Mouse (Mus musculus) cortical plate, adult 2 months (tissue): ENCODE results near the gene Dlg2. TPM values are rescaled to one million over a fixed set of nuclear protein-coding genes. Genes with fewer than 3 reads are reported as not detected.
A peak's percentile ranks its signal among the peaks of the same experiment; 100 is the strongest.

Experiments used
- H3K27ac ChIP-seq: fragments of 200-500 bp; 2 replicates; pipeline ENCODE4 v1.5.1; 2012; ENCODE audit warnings: low read length, control low read depth, inconsistent platforms; ENCODE audit not compliant: insufficient read depth
- H3K4me1 ChIP-seq: fragments of 200-500 bp; 2 replicates; pipeline ENCODE4 v1.6.1; 2011; ENCODE audit warnings: low read length; ENCODE audit not compliant: control insufficient read depth, insufficient read depth
- H3K4me3 ChIP-seq: fragments of 200-500 bp; 2 replicates; pipeline ENCODE4 v1.5.1; 2011; ENCODE audit warnings: mild to moderate bottlenecking, low read length, control low read depth; ENCODE audit not compliant: insufficient read depth
- CTCF ChIP-seq: fragments of 200-500 bp; IDR thresholded peaks from 2 replicates; pipeline ENCODE4 v1.5.1; 2011; ENCODE audit warnings: mild to moderate bottlenecking, control low read depth, low read length; ENCODE audit not compliant: insufficient read depth; ENCODE audit errors: extremely low read depth
- POLR2A ChIP-seq: fragments of 200-500 bp; IDR thresholded peaks from 2 replicates; pipeline ENCODE4 v1.6.1; 2011; ENCODE audit warnings: mild to moderate bottlenecking, low read length, control low read depth; ENCODE audit not compliant: insufficient read depth; ENCODE audit errors: extremely low read depth
- polyA plus RNA-seq: library from polyadenylated mRNA; depleted of rRNA; stranded (reverse); fragments of >200 nt; gene quantifications from 2 replicates; pipeline ENCODE4 v1.2.3, GENCODE M21; 2012

Dlg2 gene
- polyA plus RNA-seq, 1 experiment: 139 TPM

DNA sequence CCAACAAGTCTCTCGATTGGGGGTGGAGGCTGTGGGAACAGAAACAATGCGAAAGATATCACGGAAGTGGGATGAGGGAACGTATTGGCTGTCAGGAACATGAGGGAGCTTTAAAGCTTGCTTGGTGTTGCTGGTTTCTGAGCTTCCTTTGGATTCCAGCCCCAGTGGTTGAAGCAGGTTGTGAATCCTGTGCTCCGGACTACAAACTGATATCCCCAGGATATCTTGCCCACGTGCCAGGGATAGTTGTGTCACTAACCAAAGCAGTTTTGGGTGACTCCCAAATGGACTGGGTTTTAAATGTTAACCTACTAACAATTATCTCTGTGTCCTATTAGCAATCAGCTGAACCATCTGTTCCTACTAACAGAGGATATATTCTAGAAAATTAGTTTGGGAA, 1099.7 kb downstream of the Dlg2 start:
- Histone ChIP-seq H3K4me3 (no peak overlapping the region), H3K4me1 (peaks cover 4% of the 10 kb centered on the region), H3K27ac (no peak overlapping the region)
- no peak for TF ChIP-seq CTCF

DNA sequence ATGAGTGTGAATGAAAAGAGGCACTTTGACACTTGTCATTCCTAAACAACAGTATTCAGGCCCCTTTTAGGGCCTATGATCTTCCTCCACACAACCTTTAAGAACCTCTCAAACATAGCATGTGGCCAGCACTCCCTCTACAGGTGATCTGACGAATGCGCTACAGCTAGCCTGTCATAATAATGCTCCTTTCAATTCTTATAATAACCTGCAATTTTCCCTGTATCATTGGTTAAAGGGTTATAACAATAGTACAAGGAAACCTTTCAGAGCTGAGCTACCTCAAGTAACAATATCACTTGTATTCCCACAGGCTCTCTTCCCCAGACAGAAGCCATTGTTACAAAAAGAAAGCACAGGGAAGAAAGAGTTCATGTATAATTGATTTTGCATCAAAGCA, 1105.7 kb downstream of the Dlg2 start:
- no peak overlapping the region for H3K27ac ChIP-seq
- TF ChIP-seq CTCF (peak; percentile 48; the same call in 1 of the 2 replicates), POLR2A (no peak)

DNA sequence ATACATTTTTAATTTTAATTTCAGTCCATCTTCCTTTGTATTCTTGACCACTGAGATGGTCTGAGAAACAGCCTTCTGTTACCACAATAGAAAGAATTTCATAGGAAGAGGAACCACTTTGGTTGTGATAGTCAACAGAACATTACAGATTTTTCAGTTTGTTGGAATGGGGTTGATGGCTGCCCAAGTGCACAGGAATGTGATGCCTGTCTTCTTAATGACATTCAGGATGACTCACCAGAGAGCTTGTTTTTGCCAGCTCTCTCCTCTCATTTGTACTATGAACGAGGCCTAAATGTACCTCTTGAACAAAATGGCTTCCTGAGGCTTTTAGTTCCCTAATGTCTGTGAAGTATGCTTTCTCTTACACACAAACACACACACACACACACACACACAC, 1107.1 kb downstream of the Dlg2 start:
- H3K4me1 ChIP-seq: peaks cover 3% of the 10 kb centered on the region
- H3K4me3 ChIP-seq: no peak overlapping the region
- no peak for TF ChIP-seq CTCF
- H3K27ac ChIP-seq: no peak overlapping the region

More for the DNA sequence above, 1105.7 kb downstream of the Dlg2 start:
- peaks cover 3% of the 10 kb centered on the region for H3K4me1 ChIP-seq
- H3K4me3 ChIP-seq: no peak overlapping the region

DNA sequence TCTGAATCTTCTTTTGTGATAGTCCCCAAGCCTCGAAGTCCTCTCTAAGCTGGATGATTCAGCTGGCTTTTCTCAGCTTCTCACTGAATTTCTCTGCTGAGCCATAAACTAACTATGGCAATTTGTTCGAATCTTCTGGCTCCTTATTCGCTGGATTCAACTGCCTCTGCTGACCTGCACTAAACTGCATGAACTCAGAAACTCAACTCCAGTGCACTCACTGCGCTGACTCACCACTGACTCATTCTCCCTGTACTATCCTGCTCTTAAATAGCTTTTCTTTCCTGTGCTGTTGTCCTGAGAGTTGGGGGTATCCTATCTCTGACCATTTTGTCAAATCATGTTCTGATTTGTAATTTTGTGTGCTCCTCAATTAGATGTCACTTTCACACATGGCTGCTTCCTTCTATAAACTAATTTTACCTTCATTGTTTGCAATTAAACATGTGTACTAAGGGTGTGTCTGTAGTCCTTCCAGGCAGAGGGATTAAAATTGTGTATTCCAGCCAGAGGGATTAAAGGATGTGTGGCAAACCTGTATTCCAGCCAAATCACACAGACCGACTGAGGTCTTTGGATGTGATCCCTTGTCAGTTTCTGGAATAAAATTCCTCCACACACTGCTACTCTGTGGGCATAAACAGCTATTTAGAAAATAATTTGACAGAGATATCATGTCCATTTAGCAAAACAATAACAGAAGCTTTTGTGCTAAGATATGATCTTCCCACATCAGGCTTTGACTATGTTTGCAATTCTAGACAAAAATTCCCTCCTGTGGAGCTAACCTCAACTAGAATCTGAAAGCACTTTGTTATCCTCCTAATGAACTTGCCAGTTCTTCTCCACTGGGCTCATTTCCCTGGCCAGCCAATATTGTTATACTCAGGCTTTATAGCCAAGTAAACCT, 1115.0 kb downstream of the Dlg2 start:
- TF ChIP-seq POLR2A: no peak
- no peak for TF ChIP-seq CTCF
- H3K4me3 ChIP-seq: no peak overlapping the region
- H3K27ac ChIP-seq: no peak overlapping the region
- H3K4me1 ChIP-seq: peaks cover 3% of the 10 kb centered on the region; the same call in 1 of the 2 replicates

DNA sequence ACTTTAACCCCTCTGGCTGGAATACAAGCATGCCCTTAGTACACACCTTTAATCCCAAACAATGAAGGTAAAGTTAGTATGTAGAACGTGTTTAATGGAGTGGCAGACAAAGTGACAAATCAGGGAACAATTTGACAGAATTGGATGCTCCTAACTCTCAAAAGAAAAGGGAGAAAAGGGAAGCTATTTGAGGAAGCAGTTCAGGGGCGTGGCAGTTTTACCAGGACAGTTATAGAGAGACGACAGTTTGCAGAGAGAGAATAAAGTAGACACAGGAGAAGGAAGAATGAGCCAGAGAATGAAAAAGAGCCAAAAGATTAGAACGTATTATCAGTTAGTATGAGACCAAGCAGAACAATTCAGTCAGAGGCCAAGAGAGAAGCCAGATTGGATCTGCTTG, 1122.1 kb downstream of the Dlg2 start:
- TF ChIP-seq CTCF: no peak
- no peak for TF ChIP-seq POLR2A
- no peak overlapping the region for H3K4me3 ChIP-seq
- no peak overlapping the region for H3K27ac ChIP-seq
- peaks cover 6% of the 10 kb centered on the region for H3K4me1 ChIP-seq

DNA sequence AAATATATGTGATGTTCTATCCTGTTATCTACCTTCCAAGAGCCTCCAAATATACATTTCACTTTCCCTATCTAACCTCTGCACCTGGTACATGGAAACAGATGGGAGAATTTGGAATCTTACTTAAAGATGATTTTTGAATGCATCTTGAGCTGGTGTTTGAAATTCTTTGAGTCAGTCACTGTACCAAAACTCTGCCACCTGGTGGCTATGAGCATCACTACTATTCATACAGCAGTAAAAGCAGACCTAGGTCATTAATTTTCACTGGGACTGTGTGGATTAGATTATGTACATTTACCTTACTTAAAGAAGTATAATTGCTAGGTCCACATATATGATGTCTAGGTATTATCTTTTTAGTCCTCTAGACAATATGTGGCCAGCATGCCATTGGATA, 1124.8 kb downstream of the Dlg2 start:
- Histone ChIP-seq H3K27ac (no peak overlapping the region), H3K4me3 (no peak overlapping the region), H3K4me1 (peaks cover 6% of the 10 kb centered on the region)
- TF ChIP-seq POLR2A: no peak
- TF ChIP-seq CTCF: no peak

DNA sequence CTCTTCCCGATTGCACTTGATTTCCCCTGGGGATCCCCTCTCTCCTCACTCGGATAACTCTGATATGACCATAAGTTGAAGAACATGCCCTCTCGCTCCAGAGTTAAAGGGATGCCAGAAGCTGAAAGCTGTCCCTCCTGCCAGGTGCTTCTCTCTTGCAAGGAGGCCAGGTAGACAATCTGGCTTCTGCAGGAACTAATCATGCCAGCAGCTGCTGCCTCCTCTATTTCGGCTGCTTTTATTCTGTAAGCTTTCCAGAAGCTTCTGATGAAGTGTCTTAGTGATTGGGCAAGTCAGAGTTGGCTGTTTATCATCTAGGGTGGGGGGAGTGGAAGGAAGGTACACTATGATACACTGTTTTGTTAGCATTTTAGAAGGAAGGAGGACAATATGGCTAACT, 1127.1 kb downstream of the Dlg2 start:
- Histone ChIP-seq H3K4me1 (peaks cover 6% of the 10 kb centered on the region), H3K27ac (no peak overlapping the region), H3K4me3 (no peak overlapping the region)
- TF ChIP-seq CTCF: no peak
- TF ChIP-seq POLR2A: no peak

DNA sequence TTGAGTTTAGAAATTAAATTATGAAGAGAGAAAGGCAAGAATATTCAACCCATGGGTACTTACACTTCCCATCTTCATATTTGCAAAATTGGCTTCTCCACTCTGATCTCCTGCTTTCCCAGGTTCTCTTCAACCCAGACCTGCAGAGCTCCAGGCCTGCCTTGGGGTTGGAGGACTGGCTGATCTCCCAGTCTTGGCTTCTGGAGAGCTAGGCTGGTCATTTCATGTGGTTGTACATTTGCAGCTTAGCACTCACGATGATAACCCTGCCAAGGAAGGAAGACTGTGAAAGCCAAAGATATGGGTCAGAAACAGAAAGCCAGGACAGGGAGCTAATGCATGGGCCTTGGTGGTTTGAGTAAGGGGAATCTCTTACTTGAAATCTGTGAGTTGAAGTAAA, 1176.6 kb downstream of the Dlg2 start:
- H3K27ac ChIP-seq: no peak overlapping the region
- TF ChIP-seq CTCF: no peak
- no peak for TF ChIP-seq POLR2A
- H3K4me3 ChIP-seq: no peak overlapping the region
- H3K4me1 ChIP-seq: no peaks in the 10 kb centered on the region

DNA sequence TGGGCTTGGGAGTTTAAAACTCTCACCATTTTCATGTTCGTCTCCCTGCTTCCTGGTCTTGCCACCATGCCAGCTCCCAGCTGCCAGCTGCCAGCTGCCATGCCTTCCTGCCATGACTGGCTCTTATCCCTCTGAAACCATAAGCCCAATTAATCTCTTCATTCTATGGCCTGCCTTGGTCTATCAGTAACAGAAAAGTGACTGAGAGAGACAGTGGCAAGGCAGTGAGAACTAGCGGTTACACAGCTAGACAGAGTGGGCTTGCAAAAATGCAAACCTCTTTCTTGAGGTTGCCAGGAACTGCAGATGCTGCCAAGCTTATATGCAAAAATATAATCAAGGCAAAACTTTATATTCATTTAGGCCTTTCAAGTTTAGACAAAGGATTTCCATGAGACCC, 1183.0 kb downstream of the Dlg2 start:
- TF ChIP-seq CTCF (no peak), POLR2A (no peak)
- Histone ChIP-seq H3K4me1 (no peaks in the 10 kb centered on the region), H3K4me3 (no peak overlapping the region), H3K27ac (no peak overlapping the region)

DNA sequence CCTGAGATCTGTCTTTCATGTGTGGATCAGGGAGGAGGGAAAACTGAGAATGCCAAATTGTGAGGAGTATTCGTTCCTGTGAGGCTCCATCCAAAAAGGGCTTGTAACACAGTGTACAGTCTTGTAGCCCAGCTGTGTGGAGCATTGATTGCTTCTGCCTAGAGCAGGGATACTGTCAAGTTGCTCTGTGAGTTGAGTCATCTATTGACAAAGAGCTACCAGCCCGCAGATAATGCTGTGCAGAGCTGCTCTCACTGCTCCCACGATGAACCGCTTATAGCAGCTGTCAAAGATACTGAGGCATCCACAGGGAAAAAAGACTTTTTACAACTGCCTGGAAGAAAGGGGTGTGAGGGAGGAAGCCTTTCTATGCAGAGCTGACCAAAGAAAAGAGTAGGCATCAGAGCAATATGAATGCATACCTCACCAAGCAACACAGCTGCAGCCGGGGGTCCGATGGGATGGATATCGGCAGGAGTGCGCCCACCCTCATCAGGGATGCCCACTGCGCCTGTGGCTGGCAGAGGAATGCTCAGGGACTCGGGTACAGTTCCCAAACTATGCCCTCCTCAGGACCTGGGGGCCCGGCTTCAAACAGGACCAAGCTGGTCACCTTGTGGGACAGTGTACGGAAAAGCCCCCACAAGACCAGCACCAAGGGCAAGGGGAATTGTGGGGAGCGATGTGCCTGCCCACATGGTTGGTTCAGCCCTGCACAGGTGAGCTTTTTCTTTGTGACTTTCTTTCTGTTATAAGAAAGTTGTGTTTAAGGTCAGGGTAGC, 1196.0 kb downstream of the Dlg2 start:
- Histone ChIP-seq H3K27ac (0 out of 2 replicates have a peak overlapping the region, but pooled peaks have one; percentile 0), H3K4me1 (no peaks in the 10 kb centered on the region), H3K4me3 (peak overlapping the region; percentile 20)
- TF ChIP-seq POLR2A: 0 out of 2 replicates have a peak, but pooled peaks have one; percentile 30
- no peak for TF ChIP-seq CTCF
